Mouse (Mus musculus) left cerebral cortex, postnatal 10 days (tissue): ENCODE measurements around the gene Wipf2. TPM values are rescaled to one million over a fixed set of nuclear protein-coding genes. Genes with fewer than 3 reads are reported as not detected.
"Not testable (repeated sequence)": the region's sequence is repeated elsewhere in the genome, so short reads cannot be mapped to it uniquely, and the experiment has no call there.

Source experiments
- DNase-seq, 2 experiments: peaks; one replicate each; pipeline ENCODE4 v3.0.0; 2021 to 2022; ENCODE audit warnings: low spot score in 2 of 2, mixed read lengths in 1 of 2; ENCODE audit errors: extremely low spot score in 1 of 2
- intact Hi-C: fragments of 180-260 bp; cut with DNase I; formaldehyde crosslinking; loops from one replicate; pipeline ENCODE4 v1.15.1; 2025
- total RNA-seq, 2 experiments: library from RNA; stranded (reverse); gene quantifications; 2 replicates each; pipeline ENCODE4 v1.2.3; 2021

The Wipf2 gene
- total RNA-seq, result 10 to 100 TPM; 28.5 to 29.6 TPM

- intact Hi-C loops, result loop anchor here (5.0 kb wide), 1 partner anchor 44 kb away; the partner anchor contains the start of gene Cdc6
- peak; percentile 94 to 98 for DNase-seq
These were observed at the start of gene Wipf2 for GRCm38 (mm10) chr11:98863028-98863750. Wipf2 (plus strand) TSS chr11:98863638.

GRCm38 (mm10) chr11:98816706-98817239 is 46.7 kb upstream of the Wipf2 start:
- no peak for DNase-seq
- intact Hi-C loops, result no loop called here

- no peak for DNase-seq
- intact Hi-C loops, result no loop called here
These were observed 42.5 kb upstream of the Wipf2 start for GRCm38 (mm10) chr11:98820968-98821367.

- intact Hi-C loops, DNase-seq: not testable (repeated sequence)
These were observed 37.4 kb upstream of the Wipf2 start for GRCm38 (mm10) chr11:98826071-98826470.

- intact Hi-C loops, result no loop called here
- DNase-seq, result no peak
These were observed 35.6 kb upstream of the Wipf2 start for GRCm38 (mm10) chr11:98827877-98828276.

- DNase-seq, result no peak
- intact Hi-C loops, result no loop called here
These were observed 34.2 kb upstream of the Wipf2 start for GRCm38 (mm10) chr11:98829091-98829775.

GRCm38 (mm10) chr11:98829875-98830274 is 33.6 kb upstream of the Wipf2 start:
- no peak for DNase-seq
- intact Hi-C loops, result no loop called here

- no peak for DNase-seq
- intact Hi-C loops, result no loop called here
These were observed 28.1 kb upstream of the Wipf2 start for GRCm38 (mm10) chr11:98835296-98835695.

- intact Hi-C loops, result no loop called here
- no peak for DNase-seq
These were observed 27.7 kb upstream of the Wipf2 start for GRCm38 (mm10) chr11:98835725-98836124.

- DNase-seq, result peak in 1 of 2 experiments; percentile 30
- intact Hi-C loops, result no loop called here
These were observed 27.3 kb upstream of the Wipf2 start for GRCm38 (mm10) chr11:98836128-98836527.

GRCm38 (mm10) chr11:98836651-98837141 is 26.7 kb upstream of the Wipf2 start, which contains the start of gene Rapgefl1:
Rapgefl1 (plus strand) TSS chr11:98836785.
- intact Hi-C loops, result no loop called here
- peak; percentile 75 to 90 for DNase-seq

GRCm38 (mm10) chr11:98837231-98837704 is 26.2 kb upstream of the Wipf2 start:
- intact Hi-C loops, result no loop called here
- no peak for DNase-seq

GRCm38 (mm10) chr11:98837917-98838316 is 25.5 kb upstream of the Wipf2 start:
- no peak for DNase-seq
- intact Hi-C loops, result no loop called here

GRCm38 (mm10) chr11:98838512-98838911 is 24.9 kb upstream of the Wipf2 start:
- DNase-seq, result peak in 1 of 2 experiments; percentile 70
- intact Hi-C loops, result no loop called here

GRCm38 (mm10) chr11:98839402-98839801 is 24.0 kb upstream of the Wipf2 start:
- no peak for DNase-seq
- intact Hi-C loops, result no loop called here

GRCm38 (mm10) chr11:98839897-98840296 is 23.5 kb upstream of the Wipf2 start:
- intact Hi-C loops, result no loop called here
- no peak for DNase-seq

GRCm38 (mm10) chr11:98846016-98846415 is 17.4 kb upstream of the Wipf2 start:
- DNase-seq, result no peak
- intact Hi-C loops, result no loop called here

- DNase-seq, result no peak
- intact Hi-C loops, result no loop called here
These were observed 16.4 kb upstream of the Wipf2 start for GRCm38 (mm10) chr11:98846865-98847604.
